Mouse (Mus musculus) retina, postnatal 1 day (tissue): ENCODE measurements around the gene Chrm1.

Experiments used
- DNase-seq: peaks from one replicate; pipeline ENCODE4 v3.0.0-alpha.2; 2012

Chrm1 gene

DNA sequence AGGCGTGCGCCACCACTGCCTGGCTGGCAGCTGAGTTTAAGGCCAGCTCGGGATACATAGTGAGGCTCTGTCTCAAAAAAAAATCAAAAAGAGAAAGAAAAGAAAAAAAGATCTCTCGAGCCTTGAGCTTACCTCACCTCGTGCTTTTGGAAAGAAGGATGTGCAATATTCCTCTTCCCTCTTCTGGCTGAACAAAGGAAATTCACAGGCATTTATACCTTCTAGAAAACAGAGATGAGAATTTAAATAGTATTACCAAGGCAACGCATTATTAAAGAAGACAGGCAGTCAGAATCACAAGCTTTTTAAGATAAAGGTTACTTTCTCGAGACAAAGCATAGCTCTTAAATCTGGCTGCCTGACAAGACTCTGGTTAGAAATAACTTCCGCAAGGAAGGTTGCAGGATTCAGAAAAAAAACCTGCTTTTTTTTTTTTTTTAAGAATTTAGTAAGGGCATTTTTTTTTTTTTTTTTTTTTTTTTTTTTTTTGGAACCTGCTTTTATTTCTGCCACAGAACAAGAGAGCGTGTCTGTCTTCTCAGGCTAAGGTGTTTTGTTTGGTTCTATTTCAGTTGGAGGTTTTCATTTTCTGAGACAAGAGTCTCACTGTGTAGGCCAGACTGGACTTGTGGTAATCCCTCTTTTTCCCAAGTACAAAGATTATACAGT lies 28.4 kb downstream of the Chrm1 start:
- no peak for DNase-seq

DNA sequence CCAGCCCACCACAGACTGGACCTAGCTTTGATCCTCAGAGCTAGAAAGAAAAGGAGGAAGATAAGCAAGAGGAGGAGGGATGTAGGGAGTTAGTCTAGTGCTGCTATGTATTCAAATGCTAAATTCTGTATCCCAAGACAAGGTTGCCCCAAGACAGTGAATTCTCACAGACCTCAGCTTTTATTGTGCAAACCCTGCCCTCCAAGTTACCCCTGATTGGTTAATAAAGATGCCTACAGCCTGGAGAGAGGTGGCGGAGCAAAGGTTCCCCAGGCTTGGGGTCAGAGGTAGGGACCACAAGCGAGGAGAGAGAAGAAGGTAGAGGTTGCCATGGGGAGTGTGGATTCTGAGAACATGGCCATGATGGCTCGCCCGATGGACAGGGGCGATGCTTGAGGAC lies 29.2 kb downstream of the Chrm1 start:
- no peak for DNase-seq

DNA sequence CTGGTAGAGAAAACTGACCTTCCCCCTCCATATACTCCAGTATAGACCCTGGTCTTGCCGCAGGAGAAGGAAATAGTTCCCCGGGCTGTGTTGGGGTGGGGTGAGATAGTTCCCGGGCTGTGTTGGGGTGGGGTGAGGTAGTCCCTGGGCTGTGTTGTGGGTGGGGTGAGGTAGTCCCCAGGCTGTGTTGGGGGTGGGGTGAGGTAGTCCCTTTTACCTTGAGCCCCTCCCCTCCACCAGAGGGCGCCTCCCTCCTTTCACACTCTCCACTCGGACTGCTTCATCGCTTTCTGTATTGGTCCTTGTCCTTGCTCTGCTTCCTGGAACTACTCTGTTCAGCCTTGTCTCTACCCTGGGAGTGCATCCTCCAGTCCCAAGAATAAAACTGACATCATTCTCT lies 31.7 kb downstream of the Chrm1 start:
- DNase-seq, result peak; percentile 23

DNA sequence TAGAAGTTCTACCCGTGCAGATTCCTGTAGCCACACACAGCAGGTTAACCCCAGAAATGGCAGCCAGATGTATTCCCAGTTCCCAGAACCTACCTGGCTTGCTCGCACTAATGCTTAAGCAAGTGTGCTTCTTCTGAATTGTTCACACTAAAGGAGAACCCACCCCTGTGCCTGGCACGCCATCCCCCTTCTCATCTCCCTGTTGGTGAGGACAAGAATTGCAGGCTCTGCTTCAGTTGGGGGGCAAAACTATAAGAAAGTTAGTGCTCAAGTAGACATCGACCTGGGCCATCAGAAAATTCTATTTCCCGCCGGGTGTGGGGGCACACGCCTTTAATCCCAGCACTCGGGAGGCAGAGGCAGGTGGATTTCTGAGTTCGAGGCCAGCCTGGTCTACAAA lies 36.1 kb downstream of the Chrm1 start:
- DNase-seq, result no peak

DNA sequence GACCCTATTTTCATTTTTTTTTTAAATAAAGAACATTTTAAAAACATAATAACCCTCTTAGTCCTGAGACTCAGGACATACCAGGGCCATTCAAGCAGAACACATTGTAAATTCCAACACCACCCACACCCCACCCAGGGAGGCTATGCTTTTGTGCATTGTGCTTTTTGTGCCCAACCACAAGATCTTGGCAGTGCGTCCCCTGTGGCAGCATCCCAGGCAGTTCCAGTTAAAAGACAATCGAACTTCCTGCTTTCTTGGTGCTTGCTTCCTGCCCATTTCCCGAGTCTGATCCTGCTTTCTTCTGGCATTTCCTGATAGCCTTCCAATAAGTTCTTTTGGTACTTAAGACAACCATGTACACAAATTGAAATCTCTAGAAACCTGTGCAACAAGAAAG lies 38.9 kb downstream of the Chrm1 start:
- DNase-seq, result no peak

DNA sequence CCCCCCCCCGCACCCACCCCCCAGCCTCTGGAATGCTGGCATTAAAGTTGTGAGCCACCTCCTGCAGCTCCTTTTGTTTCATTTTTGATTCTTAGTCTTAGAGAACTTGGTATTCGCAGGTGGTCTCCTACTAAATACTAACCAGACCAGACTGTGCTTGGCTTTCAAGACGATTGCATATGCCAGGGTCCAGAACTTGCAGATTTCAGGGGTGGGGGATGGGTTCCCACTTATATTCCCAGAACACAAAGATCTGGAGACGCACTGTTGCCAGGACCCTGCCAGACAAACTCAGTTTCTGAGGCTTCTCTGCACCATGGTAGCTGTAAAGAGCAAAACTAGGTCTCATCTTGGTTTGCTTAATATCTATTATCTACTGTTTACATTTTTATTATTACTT lies 40.0 kb downstream of the Chrm1 start:
- no peak for DNase-seq

DNA sequence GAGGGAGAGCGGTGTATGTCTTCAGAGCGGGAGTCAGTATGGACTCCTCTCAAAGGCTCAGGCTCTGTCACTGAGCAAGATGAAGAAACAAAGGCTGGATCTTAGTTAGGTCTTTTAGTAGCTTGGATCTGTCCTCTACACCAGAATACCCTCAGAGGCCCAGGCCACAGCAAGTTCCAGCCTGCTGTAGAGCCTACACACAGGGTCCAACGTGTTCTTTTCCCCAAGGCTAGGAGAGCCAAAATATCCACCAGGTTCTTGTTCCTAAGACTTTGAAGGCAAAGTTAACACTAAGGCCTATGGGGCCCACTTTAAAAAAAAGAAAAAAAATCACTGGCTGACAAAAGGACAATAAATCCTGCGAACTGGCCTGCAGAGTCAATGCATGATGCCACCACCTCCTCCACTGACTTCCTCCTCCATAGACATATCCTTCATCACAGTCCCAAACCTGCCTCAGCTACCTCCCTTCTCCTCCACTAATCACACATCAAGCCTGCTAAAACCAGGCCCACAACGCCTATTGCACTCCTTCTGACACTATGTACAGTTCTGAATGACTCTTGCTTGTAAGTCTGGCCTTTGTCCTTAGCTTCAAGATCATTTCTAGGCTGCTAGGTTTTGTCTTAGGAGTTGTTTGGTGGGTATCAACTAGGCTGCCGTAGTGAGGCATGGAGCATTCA lies 41.6 kb downstream of the Chrm1 start:
- no peak for DNase-seq

DNA sequence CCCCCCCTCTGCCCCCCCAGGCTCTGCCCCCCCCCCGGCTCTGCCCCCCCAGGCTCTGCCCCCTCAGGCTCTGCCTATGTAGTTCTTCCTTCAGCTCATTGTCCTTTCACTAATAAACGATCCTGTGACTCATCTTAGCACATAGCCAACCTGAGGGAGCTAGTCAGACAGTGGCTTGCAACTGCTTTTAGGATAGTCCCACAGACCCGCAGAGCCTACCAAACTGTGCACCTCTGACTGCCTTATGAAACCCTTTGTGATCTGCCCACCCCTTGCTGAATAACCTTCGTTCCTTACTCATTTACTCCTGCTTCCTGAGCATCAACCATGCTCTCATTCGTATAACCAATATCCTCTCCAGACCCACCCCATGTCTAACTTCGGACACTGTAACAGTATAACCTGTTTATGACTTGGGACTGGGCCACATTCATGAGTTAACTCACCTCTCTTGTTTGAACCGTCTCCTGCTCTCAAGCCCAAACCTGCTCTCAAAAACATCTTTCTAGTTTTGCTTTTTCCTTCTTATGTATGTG lies 42.6 kb downstream of the Chrm1 start:
- no peak for DNase-seq

DNA sequence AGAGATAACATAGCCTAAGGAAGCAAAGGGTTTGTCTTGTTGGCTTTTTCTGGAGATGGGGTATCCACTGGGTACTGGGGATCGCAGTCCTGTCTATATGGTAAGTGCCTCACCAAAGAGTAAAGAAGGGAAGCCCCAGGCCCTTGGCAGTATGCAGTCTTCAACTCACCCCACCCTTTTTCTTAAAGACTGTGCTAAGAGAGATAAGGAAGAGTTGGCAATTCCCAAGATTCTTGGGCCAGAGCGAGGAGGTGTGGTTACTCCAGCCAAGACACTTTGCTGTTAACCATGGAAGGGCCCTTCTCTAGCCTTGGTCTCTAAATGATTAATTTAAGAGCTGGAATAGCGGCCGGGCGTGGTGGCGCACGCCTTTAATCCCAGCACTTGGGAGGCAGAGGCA lies 43.3 kb downstream of the Chrm1 start:
- no peak for DNase-seq

DNA sequence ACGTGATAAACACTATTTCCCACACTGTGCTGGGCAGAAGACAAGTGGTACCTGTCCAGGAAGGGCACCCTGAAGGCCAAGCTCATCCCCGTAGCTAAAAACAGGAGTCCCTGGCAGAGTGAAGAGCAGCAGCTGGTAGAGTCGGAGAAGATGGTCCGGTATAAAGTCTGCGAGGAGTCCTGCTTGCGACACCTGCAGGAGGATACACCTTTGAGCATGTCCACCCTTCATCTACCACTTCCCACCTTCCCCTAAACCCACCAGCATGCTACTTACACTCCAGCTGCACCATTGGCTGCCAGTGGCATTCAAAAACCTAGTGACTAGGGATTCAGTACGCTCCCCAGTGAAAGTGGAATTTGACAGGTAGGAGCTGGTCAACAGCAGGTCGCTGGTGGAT lies 45.4 kb downstream of the Chrm1 start:
- DNase-seq, result no peak

DNA sequence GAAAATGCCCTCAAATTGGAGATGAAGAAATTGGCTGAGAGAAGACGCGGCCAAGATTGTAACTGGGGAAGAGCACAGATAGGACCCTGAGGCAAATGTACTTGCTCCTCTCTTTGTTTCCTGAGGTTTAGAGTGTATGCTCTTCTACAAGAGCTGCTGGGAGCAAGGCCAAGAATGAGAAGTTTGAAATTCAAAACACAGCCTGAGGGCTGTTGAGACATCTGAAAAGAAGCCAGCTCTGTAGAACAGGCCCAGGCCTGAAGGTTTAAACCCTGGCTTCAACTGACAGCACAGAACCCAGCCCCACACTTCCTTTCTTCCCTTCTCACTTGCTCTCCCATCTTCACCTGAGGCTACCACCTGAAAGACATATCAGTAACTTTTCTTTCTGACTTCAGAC lies 46.5 kb downstream of the Chrm1 start:
- no peak for DNase-seq

DNA sequence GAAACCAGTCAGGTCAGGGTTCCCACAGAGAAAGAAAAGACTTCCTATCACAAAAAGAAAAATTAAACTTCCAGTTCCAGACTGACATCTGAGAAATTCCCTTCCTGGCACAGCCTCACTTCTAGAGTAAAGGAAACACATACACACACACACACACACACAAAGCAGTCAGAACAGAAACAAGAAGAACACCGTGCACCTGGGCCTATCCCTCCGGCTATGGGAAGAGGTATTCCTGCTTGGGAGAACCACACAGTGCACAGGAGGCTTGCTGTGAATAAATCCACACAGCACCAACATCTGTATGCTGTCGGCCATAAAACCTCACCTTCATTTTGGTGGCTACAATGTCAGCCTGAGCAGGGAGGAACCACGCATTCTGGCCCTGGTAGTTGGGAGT lies 47.9 kb downstream of the Chrm1 start:
- no peak for DNase-seq

DNA sequence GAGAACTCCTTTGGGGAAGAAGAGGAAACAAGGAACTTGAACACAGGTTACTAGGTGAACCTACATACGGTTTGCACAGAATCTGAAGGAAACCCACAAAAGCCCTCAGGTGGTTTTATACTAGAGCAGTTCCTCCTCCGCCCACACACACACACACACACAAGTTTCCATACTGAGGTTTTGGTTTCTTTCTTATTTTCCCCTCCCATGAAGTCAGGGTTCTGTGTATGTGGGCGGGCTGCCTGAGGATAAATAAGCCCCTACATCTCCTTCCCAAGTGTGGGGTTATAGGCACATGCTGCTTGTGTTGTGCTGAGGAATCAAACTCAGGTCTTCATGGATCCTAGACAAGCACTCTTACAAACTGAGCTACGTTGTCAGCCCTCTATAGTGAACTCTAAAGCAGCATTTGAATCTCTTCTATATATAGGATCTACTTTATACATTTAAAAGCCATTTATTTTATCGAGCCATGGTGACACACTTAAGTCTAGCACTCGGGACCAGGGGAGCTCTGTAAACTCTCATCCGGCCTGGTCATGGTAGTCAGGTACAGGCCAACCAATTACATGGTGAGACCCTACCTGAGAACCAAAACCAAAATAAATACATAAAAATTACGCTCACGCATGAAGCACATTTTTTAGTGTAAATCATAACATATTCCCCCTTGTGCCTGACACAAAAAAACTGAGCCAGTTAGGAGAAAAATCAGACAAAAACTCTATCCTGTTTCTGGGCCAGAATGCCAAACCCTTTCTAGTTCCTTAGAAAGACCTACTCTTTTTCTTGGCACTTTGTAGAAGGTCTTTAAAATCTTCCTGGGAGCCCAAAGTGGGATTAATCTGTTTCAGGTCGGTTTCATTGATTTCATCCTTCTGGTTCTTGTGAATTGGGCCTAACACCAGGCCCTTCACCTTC lies 48.6 kb downstream of the Chrm1 start:
- DNase-seq, result no peak

DNA sequence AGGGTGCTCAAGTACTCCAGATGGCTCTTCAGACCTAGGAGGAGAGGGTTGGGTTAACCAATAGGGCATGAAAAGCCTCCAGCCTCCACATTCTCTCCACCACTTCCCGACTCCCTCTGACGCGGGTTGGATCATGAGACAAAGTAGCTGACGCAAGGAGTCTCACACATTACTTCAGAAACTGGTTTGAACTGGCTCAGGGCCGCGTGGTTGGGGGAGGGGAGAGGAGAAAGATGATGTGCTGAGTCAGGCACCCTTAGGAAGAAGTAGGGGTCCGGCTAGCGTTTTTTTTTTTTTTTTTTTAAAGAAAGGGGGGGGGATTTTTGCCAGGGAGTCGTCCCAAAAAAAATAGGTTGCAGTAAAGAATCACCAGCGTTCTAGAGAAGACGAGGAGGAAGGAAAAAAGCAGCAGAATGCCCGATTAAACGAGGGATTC lies 49.3 kb downstream of the Chrm1 start:
- peak; percentile 88 for DNase-seq

DNA sequence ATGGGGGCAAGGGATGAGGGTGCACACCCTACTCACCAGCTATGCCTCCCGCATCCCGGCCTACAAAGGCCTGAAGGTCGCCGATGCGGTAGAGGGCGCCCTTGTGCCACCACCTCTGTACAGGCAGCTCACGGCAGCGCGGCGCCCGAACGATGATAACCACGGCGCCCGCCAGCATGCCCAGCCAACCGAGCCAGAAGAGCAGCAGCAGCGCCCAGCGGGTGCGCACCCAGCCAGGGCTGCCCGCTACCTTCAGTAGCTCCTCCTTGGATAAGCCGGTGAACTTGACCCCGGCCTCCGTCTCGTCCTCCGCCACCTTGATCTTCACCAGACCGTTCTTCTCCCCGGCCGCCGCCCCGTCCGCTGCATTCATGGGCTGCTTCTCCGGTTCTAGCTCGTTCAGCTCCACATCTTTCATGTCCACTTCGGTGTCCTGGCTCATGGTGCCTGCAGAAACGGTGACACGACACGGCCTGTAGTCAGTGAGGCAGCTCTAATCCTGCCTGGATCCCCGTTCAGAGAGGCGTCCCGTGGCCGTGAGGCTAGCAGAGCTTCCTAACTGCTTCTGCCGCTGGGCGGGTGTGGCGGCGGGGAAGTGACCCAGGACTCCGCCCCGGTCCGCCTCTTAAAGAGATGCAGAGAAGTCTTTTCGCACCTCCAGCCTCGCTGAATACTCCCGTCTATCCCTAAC lies 49.9 kb downstream of the Chrm1 start:
- peak; percentile 93 for DNase-seq

DNA sequence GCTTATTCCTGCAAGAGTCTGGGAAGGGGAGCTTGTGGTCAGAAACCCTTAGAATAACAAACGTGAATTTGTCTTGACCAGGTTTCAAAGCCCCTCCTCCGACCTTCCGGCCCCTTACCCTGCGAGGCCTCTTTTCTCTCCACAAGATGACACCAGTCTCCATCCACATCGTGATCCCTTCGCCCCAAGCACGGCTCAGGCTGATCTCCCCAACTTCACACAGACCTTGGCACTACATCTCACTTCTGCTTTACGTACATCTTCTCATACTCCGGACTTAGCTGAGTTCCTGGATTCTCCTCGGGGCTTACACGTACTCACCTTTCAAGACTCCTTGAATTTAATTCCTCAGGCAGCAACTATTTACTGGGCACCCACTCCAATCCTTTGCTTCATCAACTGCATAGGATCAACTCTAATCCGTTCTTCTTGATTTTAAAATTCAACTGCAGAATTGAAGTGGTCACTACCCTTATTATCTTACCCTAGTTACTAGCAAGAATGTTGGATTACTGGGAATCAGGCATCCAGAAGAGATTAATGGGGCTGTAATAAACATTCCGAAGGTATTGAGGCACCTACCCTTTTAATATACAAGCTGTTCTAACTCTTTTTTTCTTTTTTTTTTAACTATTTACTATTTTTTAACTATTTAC lies 50.5 kb downstream of the Chrm1 start:
- DNase-seq, result no peak

DNA sequence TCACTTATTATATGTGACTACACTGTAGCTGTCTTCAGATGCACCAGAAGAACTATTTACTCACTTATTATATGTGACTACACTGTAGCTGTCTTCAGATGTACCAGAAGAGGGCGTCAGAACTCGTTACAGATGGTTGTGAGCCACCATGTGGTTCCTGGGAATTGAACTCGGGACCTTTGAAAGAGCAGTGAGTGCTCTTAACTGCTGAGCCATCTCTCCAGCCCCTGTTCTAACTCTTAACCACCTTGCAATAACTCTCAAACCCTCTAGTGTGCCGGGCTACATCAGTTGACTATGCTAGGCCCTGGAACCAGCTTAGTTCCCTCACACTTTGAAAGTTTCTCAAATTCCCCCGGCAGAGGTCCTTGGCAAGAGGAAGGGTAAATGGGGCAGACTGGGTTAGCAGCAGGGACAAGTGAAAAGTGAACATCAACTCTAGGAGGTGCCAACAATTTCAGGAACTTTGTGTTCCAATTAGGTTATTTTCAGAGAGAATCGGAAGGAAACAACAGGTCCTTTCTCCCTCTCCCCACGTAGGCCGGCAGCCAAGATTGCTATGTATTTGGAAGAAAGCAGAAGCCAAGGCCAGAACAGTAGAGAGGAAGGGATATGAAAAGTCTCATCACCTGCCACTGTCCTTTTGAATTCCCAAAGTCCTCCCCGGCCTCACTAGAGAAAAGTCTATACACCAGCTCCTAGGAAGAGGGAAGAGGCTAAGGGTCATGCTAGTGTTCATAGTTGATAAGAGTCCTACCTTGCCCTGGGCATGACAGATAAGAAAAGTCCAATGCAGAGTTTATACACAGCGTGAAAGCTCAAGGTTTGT lies 51.3 kb downstream of the Chrm1 start:
- DNase-seq, result no peak

DNA sequence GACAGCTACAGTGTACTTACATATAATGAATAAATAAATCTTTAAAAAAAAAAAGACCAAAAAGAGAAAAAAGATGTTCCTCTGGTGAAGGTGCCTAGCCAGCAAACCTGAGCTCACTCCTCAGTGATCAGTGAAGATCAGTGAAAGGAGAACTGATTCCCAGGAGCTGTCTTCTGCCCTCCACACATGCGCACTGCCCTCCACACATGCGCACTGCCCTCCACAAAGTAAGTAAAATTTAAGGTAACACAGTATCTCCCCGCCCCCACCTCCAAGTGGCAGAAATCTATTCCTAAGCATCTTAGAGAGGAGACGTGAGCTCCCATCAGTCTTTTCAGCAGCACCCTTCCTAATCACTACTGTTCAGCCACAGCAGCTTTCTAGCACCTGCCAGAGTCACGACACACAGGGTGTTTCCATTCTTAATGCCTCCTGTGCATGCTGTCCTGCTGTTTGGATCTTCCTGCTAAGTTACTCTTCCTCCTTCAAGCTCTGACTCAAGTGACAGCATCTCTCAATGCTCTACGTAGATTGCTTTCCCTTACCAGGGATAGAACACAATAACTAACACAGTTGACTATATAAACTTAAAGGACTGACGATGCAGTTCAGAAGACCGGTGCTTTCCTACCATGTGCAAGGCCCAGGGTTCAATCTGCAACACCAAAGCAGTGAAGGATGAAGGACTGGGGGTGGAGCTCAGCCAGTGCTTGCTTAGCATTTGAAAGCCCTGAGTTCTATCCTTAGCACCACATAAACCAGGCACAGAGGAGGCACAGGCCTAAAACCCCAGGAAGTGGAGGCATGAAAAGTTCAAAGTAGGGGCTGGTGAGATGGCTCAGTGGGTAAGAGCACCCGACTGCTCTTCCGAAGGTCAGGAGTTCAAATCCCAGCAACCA lies 52.5 kb downstream of the Chrm1 start:
- no peak for DNase-seq

DNA sequence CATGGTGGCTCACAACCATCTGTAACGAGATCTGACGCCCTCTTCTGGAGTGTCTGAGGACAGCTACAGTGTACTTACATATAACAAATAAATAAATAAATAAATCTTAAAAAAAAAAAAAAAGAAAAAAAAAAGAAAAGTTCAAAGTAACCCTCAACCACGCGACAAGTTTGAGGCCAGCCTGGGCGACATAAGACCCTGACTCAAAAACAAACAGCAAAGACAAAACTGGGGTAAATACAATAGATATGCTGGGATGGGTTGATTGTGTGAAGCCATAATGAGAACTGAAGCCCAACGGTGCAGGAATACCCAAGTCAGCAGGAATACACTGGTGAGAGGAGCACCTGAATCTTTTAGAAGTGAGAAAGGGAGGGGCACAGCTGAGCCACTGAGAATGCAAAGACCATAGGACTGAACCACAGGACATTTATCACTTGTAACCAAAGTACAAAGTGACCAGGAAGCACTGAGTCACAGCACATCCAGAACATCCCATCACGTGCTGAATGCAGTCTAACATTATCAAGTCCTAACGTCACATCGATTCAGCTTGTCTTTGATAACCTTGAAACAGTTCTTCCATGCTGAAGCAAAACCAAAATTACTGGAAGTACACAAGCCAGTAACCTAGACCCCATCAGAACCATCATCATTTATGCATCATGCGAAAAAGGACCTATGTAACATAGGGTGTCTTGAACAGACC lies 53.3 kb downstream of the Chrm1 start:
- no peak for DNase-seq

DNA sequence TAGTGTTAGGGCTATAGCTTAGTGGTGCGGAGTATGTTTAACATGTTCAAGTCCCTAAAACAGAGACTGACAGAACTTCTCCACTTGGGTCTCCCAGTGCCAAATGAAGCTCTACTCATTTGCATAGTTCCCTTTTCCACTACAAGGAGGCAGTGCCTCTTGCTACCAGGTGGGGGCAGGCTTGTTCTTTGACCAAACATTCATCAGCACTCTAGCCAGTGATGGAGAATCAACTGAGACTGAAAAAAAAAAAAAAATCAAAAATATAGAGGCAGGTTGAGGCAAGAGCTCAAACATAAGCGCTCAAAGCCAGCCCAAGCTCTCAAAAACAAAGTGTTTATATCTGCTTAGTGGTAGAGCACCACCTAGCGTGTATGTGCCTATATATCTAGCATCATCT lies 54.8 kb downstream of the Chrm1 start:
- DNase-seq, result peak; percentile 85
